Mouse (Mus musculus) kidney, postnatal 14 days (tissue): ENCODE results near the gene A730046J19Rik.

Source experiments
- DNase-seq: peaks from one replicate; pipeline ENCODE4 v3.0.0; 2022; ENCODE audit warnings: mixed read lengths

A730046J19Rik gene

DNA sequence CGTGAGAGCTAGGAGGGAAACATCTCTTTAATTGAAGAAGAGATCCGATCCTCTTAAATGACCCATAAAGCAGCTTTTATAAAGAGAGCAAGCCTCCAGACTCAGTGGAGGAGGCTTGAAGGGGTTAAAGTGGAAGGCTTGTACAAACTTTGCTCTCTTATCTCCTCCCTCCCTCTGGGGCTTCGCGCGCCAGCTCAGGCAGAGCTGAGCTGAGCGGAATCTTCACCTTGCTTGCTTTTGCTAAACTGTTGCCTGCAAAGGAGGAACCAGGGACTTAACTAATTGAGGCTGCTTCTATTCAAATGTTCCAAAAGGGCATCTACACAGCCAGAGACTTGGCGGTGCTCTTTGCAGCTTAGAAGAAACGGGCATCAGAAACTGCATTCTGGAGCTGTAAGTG lies at the start of gene A730046J19Rik:
A730046J19Rik (plus strand) TSS at position 173 of the 400 bp plus-strand sequence.
- no peak for DNase-seq

DNA sequence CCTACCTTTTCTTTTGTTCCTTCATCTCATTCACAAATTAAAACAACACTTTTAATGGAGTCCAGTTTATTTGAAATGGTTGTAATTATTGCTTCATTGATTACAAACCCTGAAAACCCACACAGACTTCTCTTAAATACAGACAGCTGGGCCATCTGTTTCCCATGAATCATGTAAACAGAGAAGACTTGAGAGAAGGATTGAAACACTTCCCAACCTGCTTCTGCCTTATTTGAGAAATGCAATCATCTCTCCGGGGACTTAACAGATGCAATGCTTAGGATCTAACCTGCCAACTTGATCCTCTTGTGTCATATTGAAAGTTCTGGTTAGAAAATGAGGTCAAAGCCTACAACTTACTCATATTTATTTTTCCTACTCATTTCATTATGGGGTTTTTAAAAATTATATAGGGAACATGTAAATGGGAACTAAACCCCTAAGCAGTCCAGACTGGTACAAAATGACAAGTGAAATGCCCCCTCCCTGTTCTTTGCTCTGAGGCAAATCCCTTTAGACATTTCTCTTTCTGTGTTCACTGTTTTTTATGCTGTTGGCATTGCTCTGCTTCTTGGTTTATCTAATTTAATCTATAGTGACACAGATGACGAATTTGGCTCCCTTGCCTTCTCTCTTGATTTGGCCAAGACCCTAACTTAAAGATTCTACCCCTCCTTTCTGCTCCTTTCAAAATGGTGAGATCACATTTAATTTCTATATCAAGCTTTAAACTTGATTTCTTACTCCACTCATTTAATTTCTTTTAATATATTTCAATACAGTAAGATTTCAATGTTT lies 48.7 kb upstream of the A730046J19Rik start:
- no peak for DNase-seq

GRCm38 (mm10) chrX:144136281-144136680 lies 17.2 kb upstream of the A730046J19Rik start:
- no peak for DNase-seq

DNA sequence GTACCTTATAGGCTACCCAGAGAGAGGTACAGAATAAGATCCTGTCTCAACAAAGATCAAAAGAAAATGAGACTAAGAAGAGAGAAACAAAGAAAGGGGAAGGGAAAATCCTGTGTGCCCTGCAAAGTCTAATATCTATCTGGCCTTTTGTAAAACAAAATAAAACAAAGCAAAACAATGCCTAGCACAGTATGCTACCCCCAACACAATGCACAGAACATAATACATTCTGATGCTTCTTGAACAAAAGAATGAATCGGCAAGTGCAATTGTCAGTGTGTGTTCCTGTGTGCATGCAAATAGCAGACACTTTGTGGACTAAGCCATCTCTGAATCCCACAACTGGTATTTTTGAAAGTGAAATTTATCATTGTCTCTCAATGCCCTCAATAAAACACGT lies 3.5 kb upstream of the A730046J19Rik start:
- DNase-seq: no peak

GRCm38 (mm10) chrX:144154111-144154510 lies 616 bp downstream of the A730046J19Rik start:
- DNase-seq: no peak

GRCm38 (mm10) chrX:144162936-144163335 lies 9.4 kb downstream of the A730046J19Rik start:
- no peak for DNase-seq
